Mouse (Mus musculus): Measurements from ENCODE around the gene Kcnma1. TPM values are rescaled to one million over a fixed set of nuclear protein-coding genes. Genes with fewer than 3 reads are reported as not detected.

The Kcnma1 gene
- polyA plus RNA-seq, 1 experiment, result 3.0 TPM

GRCm38 (mm10) chr14:23620685-23621084 lies 393.6 kb downstream of the Kcnma1 start:
- H3K4me1 ChIP-seq (ENCODE audit: control insufficient read depth, insufficient read depth, low read length), result no peaks in the 10 kb centered on the region
- no peak overlapping the region for H3K4me3 ChIP-seq (ENCODE audit: control insufficient read depth, low read depth, low read length)
- H3K27me3 ChIP-seq (ENCODE audit: control insufficient read depth, insufficient read depth, low read length), result no peaks in the 10 kb centered on the region
- H3K36me3 ChIP-seq (ENCODE audit: control insufficient read depth, insufficient read depth, low read length), result no peaks in the 10 kb centered on the region
- H3K27ac ChIP-seq (ENCODE audit: control insufficient read depth, insufficient read depth, low read depth, low read length), result no peak overlapping the region
- TF ChIP-seq CTCF (IDR thresholded peaks at IDR 0.05; ENCODE audit: control insufficient read depth, insufficient read depth, insufficient replicate concordance, low read depth, low read length), result no peak
- TF ChIP-seq POLR2A (IDR thresholded peaks at IDR 0.05; ENCODE audit: control insufficient read depth, low read depth, low read length), result no peak

GRCm38 (mm10) chr14:23618973-23619372 lies 395.3 kb downstream of the Kcnma1 start:
- Histone ChIP-seq H3K27me3 (ENCODE audit: control insufficient read depth, insufficient read depth, low read length) (no peaks in the 10 kb centered on the region), H3K27ac (ENCODE audit: control insufficient read depth, insufficient read depth, low read depth, low read length) (no peak overlapping the region), H3K4me1 (ENCODE audit: control insufficient read depth, insufficient read depth, low read length) (no peaks in the 10 kb centered on the region), H3K4me3 (ENCODE audit: control insufficient read depth, low read depth, low read length) (no peak overlapping the region), H3K36me3 (ENCODE audit: control insufficient read depth, insufficient read depth, low read length) (no peaks in the 10 kb centered on the region)
- TF ChIP-seq CTCF (IDR thresholded peaks at IDR 0.05; ENCODE audit: control insufficient read depth, insufficient read depth, insufficient replicate concordance, low read depth, low read length) (no peak), POLR2A (IDR thresholded peaks at IDR 0.05; ENCODE audit: control insufficient read depth, low read depth, low read length) (no peak)

GRCm38 (mm10) chr14:23618081-23618480 lies 396.2 kb downstream of the Kcnma1 start:
- Histone ChIP-seq H3K27me3 (ENCODE audit: control insufficient read depth, insufficient read depth, low read length) (no peaks in the 10 kb centered on the region), H3K36me3 (ENCODE audit: control insufficient read depth, insufficient read depth, low read length) (no peaks in the 10 kb centered on the region), H3K4me1 (ENCODE audit: control insufficient read depth, insufficient read depth, low read length) (no peaks in the 10 kb centered on the region), H3K27ac (ENCODE audit: control insufficient read depth, insufficient read depth, low read depth, low read length) (no peak overlapping the region), H3K4me3 (ENCODE audit: control insufficient read depth, low read depth, low read length) (no peak overlapping the region)
- TF ChIP-seq CTCF (IDR thresholded peaks at IDR 0.05; ENCODE audit: control insufficient read depth, insufficient read depth, insufficient replicate concordance, low read depth, low read length) (no peak), POLR2A (IDR thresholded peaks at IDR 0.05; ENCODE audit: control insufficient read depth, low read depth, low read length) (no peak)

- H3K36me3 ChIP-seq (ENCODE audit: control insufficient read depth, insufficient read depth, low read length), result no peaks in the 10 kb centered on the region
- no peaks in the 10 kb centered on the region for H3K4me1 ChIP-seq (ENCODE audit: control insufficient read depth, insufficient read depth, low read length)
- TF ChIP-seq POLR2A (IDR thresholded peaks at IDR 0.05; ENCODE audit: control insufficient read depth, low read depth, low read length), result no peak
- no peak for TF ChIP-seq CTCF (IDR thresholded peaks at IDR 0.05; ENCODE audit: control insufficient read depth, insufficient read depth, insufficient replicate concordance, low read depth, low read length)
- H3K27ac ChIP-seq (ENCODE audit: control insufficient read depth, insufficient read depth, low read depth, low read length), result no peak overlapping the region
- no peaks in the 10 kb centered on the region for H3K27me3 ChIP-seq (ENCODE audit: control insufficient read depth, insufficient read depth, low read length)
- no peak overlapping the region for H3K4me3 ChIP-seq (ENCODE audit: control insufficient read depth, low read depth, low read length)
Observed at GRCm38 (mm10) chr14:23610054-23610453, 404.2 kb downstream of the Kcnma1 start.

GRCm38 (mm10) chr14:23605740-23606139 lies 408.6 kb downstream of the Kcnma1 start:
- Histone ChIP-seq H3K4me3 (ENCODE audit: control insufficient read depth, low read depth, low read length) (no peak overlapping the region), H3K27me3 (ENCODE audit: control insufficient read depth, insufficient read depth, low read length) (no peaks in the 10 kb centered on the region), H3K36me3 (ENCODE audit: control insufficient read depth, insufficient read depth, low read length) (no peaks in the 10 kb centered on the region), H3K4me1 (ENCODE audit: control insufficient read depth, insufficient read depth, low read length) (no peaks in the 10 kb centered on the region), H3K27ac (ENCODE audit: control insufficient read depth, insufficient read depth, low read depth, low read length) (no peak overlapping the region)
- TF ChIP-seq POLR2A (IDR thresholded peaks at IDR 0.05; ENCODE audit: control insufficient read depth, low read depth, low read length) (no peak), CTCF (IDR thresholded peaks at IDR 0.05; ENCODE audit: control insufficient read depth, insufficient read depth, insufficient replicate concordance, low read depth, low read length) (no peak)

- Histone ChIP-seq H3K27me3 (ENCODE audit: control insufficient read depth, insufficient read depth, low read length) (no peaks in the 10 kb centered on the region), H3K4me1 (ENCODE audit: control insufficient read depth, insufficient read depth, low read length) (no peaks in the 10 kb centered on the region)
- TF ChIP-seq POLR2A (IDR thresholded peaks at IDR 0.05; ENCODE audit: control insufficient read depth, low read depth, low read length) (no peak), CTCF (IDR thresholded peaks at IDR 0.05; ENCODE audit: control insufficient read depth, insufficient read depth, insufficient replicate concordance, low read depth, low read length) (no peak)
Observed at GRCm38 (mm10) chr14:23602937-23603336, 411.4 kb downstream of the Kcnma1 start.

GRCm38 (mm10) chr14:23602054-23602453 lies 412.2 kb downstream of the Kcnma1 start:
- TF ChIP-seq POLR2A (IDR thresholded peaks at IDR 0.05; ENCODE audit: control insufficient read depth, low read depth, low read length) (no peak), CTCF (IDR thresholded peaks at IDR 0.05; ENCODE audit: control insufficient read depth, insufficient read depth, insufficient replicate concordance, low read depth, low read length) (no peak)
- Histone ChIP-seq H3K4me3 (ENCODE audit: control insufficient read depth, low read depth, low read length) (no peak overlapping the region), H3K4me1 (ENCODE audit: control insufficient read depth, insufficient read depth, low read length) (no peaks in the 10 kb centered on the region), H3K36me3 (ENCODE audit: control insufficient read depth, insufficient read depth, low read length) (no peaks in the 10 kb centered on the region), H3K27me3 (ENCODE audit: control insufficient read depth, insufficient read depth, low read length) (no peaks in the 10 kb centered on the region), H3K27ac (ENCODE audit: control insufficient read depth, insufficient read depth, low read depth, low read length) (no peak overlapping the region)

More at GRCm38 (mm10) chr14:23602937-23603336, 411.4 kb downstream of the Kcnma1 start:
- H3K4me3 ChIP-seq (ENCODE audit: control insufficient read depth, low read depth, low read length), result no peak overlapping the region
- no peaks in the 10 kb centered on the region for H3K36me3 ChIP-seq (ENCODE audit: control insufficient read depth, insufficient read depth, low read length)
- no peak overlapping the region for H3K27ac ChIP-seq (ENCODE audit: control insufficient read depth, insufficient read depth, low read depth, low read length)

GRCm38 (mm10) chr14:23594629-23595028 lies 419.7 kb downstream of the Kcnma1 start:
- Histone ChIP-seq H3K4me3 (ENCODE audit: control insufficient read depth, low read depth, low read length) (no peak overlapping the region), H3K27ac (ENCODE audit: control insufficient read depth, insufficient read depth, low read depth, low read length) (no peak overlapping the region), H3K27me3 (ENCODE audit: control insufficient read depth, insufficient read depth, low read length) (no peaks in the 10 kb centered on the region), H3K36me3 (ENCODE audit: control insufficient read depth, insufficient read depth, low read length) (no peaks in the 10 kb centered on the region), H3K4me1 (ENCODE audit: control insufficient read depth, insufficient read depth, low read length) (no peaks in the 10 kb centered on the region)
- TF ChIP-seq CTCF (IDR thresholded peaks at IDR 0.05; ENCODE audit: control insufficient read depth, insufficient read depth, insufficient replicate concordance, low read depth, low read length), result no peak
- TF ChIP-seq POLR2A (IDR thresholded peaks at IDR 0.05; ENCODE audit: control insufficient read depth, low read depth, low read length), result no peak

Measured in testis, adult 2 months (tissue).